Mouse (Mus musculus) spleen, postnatal 10 days (tissue): ENCODE data around the gene Tgm3.

Source experiments
- DNase-seq, 2 experiments: peaks; one replicate each; pipeline ENCODE4 v3.0.0; 2021 to 2022; ENCODE audit warnings: low spot score in 2 of 2

Gene Tgm3

DNA sequence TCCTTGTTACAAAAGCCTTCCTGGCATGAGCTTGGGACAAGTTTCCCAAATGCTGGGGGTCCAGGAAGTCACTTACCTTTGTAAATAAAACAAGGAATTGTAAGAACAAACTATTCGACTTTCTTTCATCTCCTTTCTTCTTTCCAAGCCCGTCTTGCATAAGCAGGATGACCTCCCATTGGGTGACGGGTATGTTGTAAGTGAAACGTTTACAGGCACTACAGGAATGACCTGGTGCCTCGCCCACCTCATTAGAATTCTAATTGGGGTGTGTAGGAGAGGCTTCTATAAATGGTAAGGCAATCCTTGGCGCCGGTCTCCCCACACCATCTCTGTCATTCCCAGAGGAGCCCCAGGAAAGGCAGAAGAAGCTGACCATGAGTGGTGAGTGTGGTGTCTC is at the start of gene Tgm3:
Tgm3 (plus strand) TSS at position 324 of the 400 bp plus-strand sequence.
- no peak for DNase-seq

GRCm38 (mm10) chr2:129980608-129981007 is 31.5 kb upstream of the Tgm3 start:
- DNase-seq: no peak

DNA sequence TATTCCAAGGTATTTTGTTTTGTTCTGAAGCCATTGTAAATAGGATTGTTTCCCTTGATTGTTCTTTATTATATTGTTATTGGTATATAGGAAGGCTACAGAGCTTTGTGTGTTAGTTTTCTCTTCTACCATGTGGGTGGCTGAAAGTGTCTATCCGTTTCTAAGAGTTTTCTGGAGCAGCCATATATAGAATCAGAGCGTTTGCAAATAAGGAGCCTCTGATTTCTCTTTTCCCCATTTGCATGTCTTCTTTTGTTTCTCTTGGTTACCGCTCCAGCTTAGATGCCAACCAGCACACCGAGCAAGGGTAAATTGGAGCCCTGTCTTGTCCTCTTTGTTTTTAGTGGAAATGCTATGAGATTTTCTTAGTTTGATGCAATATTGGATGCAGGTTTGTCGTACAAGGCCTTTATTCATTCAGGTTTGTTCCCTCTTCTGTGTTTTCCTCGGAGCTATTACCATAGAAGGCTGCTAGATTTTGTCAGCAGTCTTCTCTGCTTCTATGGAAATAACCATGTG is 24.6 kb upstream of the Tgm3 start:
- no peak for DNase-seq

DNA sequence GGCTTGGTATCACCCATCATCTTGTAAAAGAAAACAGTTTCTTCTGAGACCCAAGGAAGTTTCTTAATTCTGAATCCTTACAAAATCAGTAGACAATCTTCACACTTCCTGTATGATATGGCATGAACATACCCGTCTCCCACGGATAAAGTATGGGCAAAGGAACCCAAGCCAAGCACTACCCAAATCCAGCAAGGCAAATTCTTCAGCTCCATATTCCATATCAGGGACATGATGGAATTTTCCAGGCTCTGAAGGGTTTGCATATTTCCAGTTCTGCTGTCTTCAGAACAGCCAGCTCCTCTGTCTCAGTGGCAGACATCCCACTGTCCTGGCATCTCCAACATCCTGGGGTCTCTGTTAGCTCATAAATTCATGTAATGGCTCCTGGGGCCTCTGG is 22.5 kb upstream of the Tgm3 start:
- no peak for DNase-seq

- DNase-seq: no peak
Observed at GRCm38 (mm10) chr2:129994468-129994867, 17.7 kb upstream of the Tgm3 start.

DNA sequence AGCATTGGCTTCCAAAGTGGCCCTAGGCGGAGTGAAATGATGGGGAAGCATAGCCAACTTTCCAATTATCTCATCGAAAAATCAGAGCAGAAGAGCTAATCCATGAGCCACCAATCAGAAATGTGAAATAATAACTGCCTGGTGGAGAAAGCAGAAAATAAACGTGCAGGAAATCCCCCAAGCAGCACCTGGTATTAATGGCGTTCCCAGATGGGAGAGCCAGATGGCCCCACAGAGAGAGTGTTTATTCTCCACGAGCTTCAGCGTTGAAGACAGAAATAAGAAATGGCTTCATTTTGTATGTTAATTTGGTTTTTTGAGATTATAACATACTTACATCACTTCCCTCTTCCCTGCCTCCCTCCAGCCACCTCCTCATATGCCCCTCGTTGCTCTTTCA is 13.7 kb upstream of the Tgm3 start:
- DNase-seq: no peak

DNA sequence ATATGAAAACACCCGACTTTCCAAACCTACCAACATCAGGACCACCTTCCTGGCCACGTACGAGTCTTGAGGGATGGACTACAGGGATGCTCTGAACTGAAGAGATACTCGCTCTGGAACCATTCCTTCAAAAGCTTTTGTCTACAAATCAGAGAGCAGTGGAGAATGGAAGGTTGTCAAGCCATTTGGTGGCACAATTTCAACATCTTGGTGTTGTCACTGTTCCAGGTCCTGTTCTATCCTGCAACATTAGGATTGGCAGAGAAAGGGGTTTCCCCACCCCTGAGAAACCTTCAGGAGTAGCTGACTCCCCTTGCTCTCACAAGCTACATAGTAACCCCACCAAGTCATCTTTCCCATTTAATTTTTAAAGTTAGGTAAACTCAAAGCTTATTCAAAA is 12.9 kb upstream of the Tgm3 start:
- no peak for DNase-seq

- DNase-seq: no peak
Observed at GRCm38 (mm10) chr2:130000601-130001000, 11.5 kb upstream of the Tgm3 start.

DNA sequence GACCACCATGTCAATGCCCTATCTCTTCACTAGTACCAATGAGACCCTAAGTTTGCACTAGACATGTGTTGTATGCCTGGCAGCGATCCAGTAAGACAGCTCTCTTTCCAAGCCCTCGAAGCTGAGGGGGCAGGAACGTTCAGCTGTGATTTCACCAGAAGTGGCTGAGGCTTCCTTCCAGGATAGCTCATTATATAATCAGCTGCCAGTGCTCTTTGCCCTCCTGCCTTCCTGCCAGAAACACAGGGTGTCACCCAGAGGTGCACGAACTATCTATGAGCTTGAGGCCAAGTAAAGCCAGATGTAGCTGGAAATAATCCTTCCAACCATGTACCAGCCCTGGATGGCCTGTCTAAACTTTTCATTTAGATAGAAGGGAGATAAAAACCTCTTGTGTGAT is 8.1 kb upstream of the Tgm3 start:
- no peak for DNase-seq

DNA sequence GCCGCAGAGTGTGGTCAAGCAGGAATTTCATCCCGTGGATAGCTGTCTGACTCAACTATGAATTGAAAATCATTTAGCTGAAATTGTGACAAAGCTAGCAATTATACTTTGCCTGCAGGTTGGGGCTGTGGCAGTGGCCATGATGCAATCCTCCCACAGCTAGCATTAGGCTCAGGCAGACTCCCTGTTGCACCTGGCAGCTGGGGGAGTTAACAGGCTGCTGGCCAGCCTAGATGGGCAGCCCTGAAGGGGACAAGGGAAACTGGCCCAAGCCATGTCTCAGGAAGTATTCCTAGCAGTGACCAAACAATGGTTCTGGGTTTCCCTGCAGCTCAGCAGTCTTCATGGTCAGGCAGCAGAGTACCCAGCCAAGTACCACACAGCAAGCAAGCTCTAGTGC is 2.8 kb upstream of the Tgm3 start:
- no peak for DNase-seq

- DNase-seq: no peak
Observed at GRCm38 (mm10) chr2:130013646-130014045, 1.5 kb downstream of the Tgm3 start.

GRCm38 (mm10) chr2:130015196-130015595 is 3.0 kb downstream of the Tgm3 start:
- no peak for DNase-seq

GRCm38 (mm10) chr2:130018084-130018483 is 5.9 kb downstream of the Tgm3 start:
- DNase-seq: no peak

- DNase-seq: no peak
Observed at GRCm38 (mm10) chr2:130027890-130028289, 15.7 kb downstream of the Tgm3 start.

GRCm38 (mm10) chr2:130029826-130030225 is 17.7 kb downstream of the Tgm3 start:
- DNase-seq: no peak

GRCm38 (mm10) chr2:130032661-130033060 is 20.5 kb downstream of the Tgm3 start:
- no peak for DNase-seq

GRCm38 (mm10) chr2:130036846-130037245 is 24.7 kb downstream of the Tgm3 start:
- no peak for DNase-seq

- no peak for DNase-seq
Observed at GRCm38 (mm10) chr2:130038971-130039370, 26.8 kb downstream of the Tgm3 start.

- no peak for DNase-seq
Observed at GRCm38 (mm10) chr2:130040190-130040886, 28.2 kb downstream of the Tgm3 start.

DNA sequence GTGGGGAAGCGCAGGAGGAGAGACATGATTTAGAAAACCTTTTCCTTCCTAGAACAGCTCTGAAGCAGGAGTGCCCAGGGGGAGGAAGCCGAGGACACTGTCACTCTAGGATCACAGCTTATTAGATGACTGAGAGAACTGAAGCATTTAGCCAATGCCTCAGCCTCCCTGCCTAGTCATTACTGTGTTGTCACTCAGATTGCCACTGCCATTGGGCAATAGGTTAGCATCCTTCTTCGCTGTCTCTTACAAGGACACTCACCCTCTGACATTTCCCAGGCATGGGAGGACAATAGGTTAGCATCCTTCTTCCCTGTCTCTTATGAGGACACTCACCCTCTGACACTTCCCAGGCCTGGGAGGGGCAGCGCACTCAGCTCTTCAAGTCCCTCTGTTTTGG is 31.7 kb downstream of the Tgm3 start:
- no peak for DNase-seq

GRCm38 (mm10) chr2:130047923-130048440 is 35.8 kb downstream of the Tgm3 start:
- no peak for DNase-seq

DNA sequence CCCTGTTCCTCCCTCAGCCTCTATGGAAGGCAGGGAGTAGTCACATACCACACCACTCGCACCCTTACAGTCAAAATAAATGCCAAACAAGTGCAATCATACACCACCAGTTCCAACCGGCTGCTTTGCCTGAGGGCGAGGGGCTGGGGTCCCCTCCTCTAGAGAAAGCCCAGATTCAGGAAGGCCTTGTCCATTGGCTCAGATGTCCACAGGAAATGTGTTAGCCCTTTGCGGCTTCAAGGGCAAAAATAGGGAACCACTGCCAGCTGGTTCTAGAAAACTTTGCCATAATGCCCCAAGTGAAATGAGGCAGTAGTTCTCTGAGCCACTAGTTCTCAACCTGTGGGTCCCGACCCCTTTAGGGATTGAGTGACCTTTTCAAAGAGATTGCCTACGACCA is 36.6 kb downstream of the Tgm3 start:
- no peak for DNase-seq

GRCm38 (mm10) chr2:130058149-130058548 is 46.0 kb downstream of the Tgm3 start:
- no peak for DNase-seq

DNA sequence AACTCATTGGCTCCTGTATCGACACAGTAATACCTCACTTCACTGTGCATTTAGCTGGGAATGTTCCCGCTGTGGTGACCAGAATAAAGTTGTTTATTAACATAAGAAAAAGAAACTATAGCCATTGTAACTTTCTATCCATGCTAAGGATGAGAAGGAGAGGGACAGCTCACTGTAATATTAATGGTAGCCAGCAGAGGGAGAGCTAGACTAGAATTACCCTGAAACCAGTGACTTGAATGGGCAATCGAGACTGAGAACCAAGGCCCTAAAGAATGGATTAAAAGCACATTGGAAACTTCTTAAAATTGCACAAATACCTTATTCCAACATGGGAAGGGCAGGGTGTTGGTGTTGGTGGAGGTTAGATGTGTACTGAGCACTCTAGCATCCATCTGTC is 56.1 kb downstream of the Tgm3 start:
- no peak for DNase-seq
